Mouse (Mus musculus) heart, embryonic 10.5 days (tissue): ENCODE data around the gene Rpap3. TPM values are rescaled to one million over a fixed set of nuclear protein-coding genes. Genes with fewer than 3 reads are reported as not detected.

ENCODE experiments used
- DNase-seq: peaks from one replicate; pipeline ENCODE4 v3.0.0-alpha.2; 2017; ENCODE audit warnings: low spot score
- H3K27ac ChIP-seq: fragments of 300-500 bp; sonication (generic); 2 replicates; pipeline ENCODE4 v1.5.1; 2016; ENCODE audit warnings: mild to moderate bottlenecking
- H3K27me3 ChIP-seq: fragments of 300-500 bp; sonication (generic); 2 replicates; pipeline ENCODE4 v1.6.1; 2016; ENCODE audit warnings: mild to moderate bottlenecking; ENCODE audit not compliant: poor library complexity, insufficient read depth, severe bottlenecking
- H3K36me3 ChIP-seq: fragments of 300-500 bp; sonication (generic); 2 replicates; pipeline ENCODE4 v1.6.1; 2016; ENCODE audit warnings: mild to moderate bottlenecking, moderate library complexity
- H3K4me1 ChIP-seq: fragments of 300-500 bp; sonication (generic); 2 replicates; pipeline ENCODE4 v1.6.1; 2016; ENCODE audit warnings: mild to moderate bottlenecking
- H3K4me3 ChIP-seq: fragments of 300-500 bp; sonication (generic); 2 replicates; pipeline ENCODE4 v1.5.1; 2016; ENCODE audit warnings: mild to moderate bottlenecking, moderate library complexity
- H3K9me3 ChIP-seq: fragments of 300-500 bp; sonication (generic); 2 replicates; pipeline ENCODE4 v1.6.1; 2016; ENCODE audit warnings: mild to moderate bottlenecking, moderate library complexity
- WGBS: fragments of 180-500 bp; shearing (Covaris S2); methylation state at CpG from one replicate; pipeline ENCODE4 v1.1.7; 2016; 5-methylcytosine and 5-hydroxymethylcytosine counted together
- polyA plus RNA-seq: library from polyadenylated mRNA; unstranded; fragments of >200 nt; fragmentation: Nextera tagmentation; extraction: Ambion mirVana; gene quantifications from 2 replicates; pipeline ENCODE4 v1.2.1, GENCODE M21; 2016

The Rpap3 gene
- polyA plus RNA-seq, 1 experiment from 2014 or later: 27.1 TPM

DNA sequence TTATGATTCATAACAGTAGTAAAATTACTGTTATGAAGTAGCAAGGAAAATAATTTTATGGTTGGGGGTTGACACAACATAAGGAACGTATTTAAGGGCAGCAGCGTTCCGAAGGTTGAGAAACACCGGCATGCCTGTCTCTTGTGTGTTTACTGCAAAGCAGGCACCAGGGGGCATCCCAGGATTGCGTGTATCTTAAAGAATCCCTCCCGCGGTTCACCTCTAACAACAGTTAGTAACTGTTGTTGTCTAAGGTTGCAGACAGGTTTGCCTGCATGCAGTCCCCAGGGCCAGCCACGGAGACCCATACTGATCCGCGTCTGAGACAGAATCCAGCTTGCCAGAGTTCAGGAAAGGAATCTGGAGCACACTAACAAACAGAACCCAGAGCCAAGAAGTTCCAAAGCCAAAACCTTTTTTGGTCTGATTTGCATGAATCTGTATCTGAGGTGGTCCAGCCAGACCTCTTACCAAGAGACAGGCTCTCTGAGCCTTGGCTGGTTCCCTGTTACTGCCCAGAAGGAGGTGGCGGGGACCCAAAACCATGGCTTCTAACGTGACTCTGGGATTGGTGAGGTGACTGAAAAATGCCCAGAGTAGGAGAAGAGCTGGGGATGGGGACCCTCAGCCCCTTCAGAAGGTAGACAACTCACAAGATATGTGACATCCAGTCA is 12.4 kb upstream of the Rpap3 start:
- 33% methylated on average over 12 of the region's 12 CpGs for WGBS
- DNase-seq: no peak
- Histone ChIP-seq H3K27ac (peak overlapping the region; percentile 33; the same call in 1 of the 2 replicates), H3K36me3 (no peaks in the 10 kb centered on the region), H3K27me3 (peaks cover 15% of the 10 kb centered on the region; the same call in 1 of the 2 replicates), H3K4me3 (no peak overlapping the region), H3K9me3 (no peaks in the 10 kb centered on the region), H3K4me1 (peaks cover 29% of the 10 kb centered on the region)

DNA sequence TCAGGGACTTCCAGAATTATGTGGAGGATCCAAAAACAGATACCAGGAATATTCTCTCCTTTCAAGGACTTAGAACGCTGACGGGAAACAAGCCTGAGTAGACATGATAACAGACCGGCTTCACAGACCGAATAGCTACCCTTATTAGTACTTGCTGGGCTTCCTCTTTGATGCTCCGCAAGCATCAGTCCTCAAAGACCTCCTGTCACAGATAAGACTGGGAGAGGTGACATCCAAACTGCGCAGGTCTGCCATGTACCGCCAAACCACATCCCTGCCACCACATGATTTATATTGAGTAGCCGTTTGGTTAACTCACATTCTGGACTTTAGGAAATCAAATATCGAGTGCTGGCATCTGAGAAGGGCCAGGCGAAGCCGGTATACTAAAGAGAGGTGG is 11.2 kb upstream of the Rpap3 start:
- H3K9me3 ChIP-seq: no peaks in the 10 kb centered on the region
- no peaks in the 10 kb centered on the region for H3K36me3 ChIP-seq
- H3K27ac ChIP-seq: no peak overlapping the region
- H3K27me3 ChIP-seq: peaks cover 15% of the 10 kb centered on the region; the same call in 1 of the 2 replicates
- WGBS: 63% methylated on average over 11 of the region's 11 CpGs
- DNase-seq: no peak
- H3K4me3 ChIP-seq: no peak overlapping the region
- peaks cover 34% of the 10 kb centered on the region for H3K4me1 ChIP-seq

DNA sequence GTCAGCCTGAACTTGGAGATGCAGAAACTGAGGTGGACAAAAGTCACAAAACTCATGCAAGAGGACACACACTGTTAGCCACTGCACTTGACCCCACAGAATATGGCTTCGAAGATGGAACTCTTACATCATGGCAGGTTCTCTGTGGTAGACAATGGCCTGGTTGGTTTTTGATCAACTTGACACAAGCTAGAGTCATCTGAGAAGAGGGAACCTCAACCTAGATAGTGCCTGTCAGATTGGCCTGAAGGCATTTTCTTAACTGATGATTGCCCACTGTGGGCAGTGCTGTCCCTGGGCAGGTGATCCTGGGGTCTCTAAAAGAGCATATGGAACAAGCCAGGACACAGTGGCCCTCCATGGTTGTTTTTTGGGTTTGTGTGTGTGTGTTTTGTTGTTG is 10.1 kb upstream of the Rpap3 start:
- Histone ChIP-seq H3K4me1 (peaks cover 31% of the 10 kb centered on the region), H3K4me3 (no peak overlapping the region), H3K36me3 (no peaks in the 10 kb centered on the region), H3K27me3 (peaks cover 15% of the 10 kb centered on the region; the same call in 1 of the 2 replicates), H3K9me3 (no peaks in the 10 kb centered on the region), H3K27ac (no peak overlapping the region)
- DNase-seq: no peak
- WGBS: 86% methylated on average over 1 of the region's 1 CpGs

DNA sequence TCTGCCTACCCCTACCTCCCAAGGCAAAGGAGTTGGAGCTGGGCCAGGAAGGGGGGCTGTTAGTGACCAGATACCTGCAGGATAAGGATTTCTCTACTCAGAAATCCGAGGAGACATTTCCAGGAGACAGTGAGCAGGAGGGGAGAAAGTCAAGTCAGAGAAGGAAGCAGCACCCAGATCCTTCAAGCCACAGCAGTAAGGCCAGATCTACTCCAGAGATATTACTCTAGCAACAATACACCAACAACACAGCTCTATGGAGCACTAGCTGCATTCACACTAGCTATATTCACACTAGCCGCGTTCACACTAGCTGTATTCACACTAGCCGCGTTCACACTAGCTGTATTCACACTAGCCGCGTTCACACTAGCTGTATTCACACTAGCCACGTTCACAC is 9.5 kb upstream of the Rpap3 start:
- H3K27me3 ChIP-seq: peaks cover 15% of the 10 kb centered on the region; the same call in 1 of the 2 replicates
- H3K27ac ChIP-seq: no peak overlapping the region
- H3K4me3 ChIP-seq: no peak overlapping the region
- peaks cover 25% of the 10 kb centered on the region for H3K4me1 ChIP-seq
- no peaks in the 10 kb centered on the region for H3K9me3 ChIP-seq
- WGBS: 87% methylated on average over 8 of the region's 8 CpGs
- H3K36me3 ChIP-seq: no peaks in the 10 kb centered on the region
- no peak for DNase-seq

DNA sequence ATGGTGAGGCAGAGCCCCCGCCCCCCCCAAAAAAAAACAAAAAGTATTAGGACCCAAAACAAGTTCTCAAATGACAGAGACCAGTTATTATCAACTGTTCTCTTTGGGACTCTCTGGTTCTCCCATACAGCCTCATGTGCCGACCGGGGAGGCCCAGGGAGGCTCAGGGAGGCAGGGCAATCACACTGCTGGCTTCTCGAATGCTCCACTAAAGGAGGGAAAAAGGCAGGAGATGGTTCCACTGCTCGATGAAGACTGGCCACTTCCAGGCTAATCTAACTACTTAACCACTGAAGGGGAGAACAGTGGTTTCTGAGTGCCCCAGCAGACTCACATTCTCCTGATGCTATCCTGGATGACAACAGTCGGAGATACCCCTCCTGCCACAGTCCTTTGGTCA is 6.9 kb upstream of the Rpap3 start:
- 62% methylated on average over 6 of the region's 6 CpGs for WGBS
- H3K4me3 ChIP-seq: no peak overlapping the region
- H3K9me3 ChIP-seq: no peaks in the 10 kb centered on the region
- DNase-seq: no peak
- no peaks in the 10 kb centered on the region for H3K27me3 ChIP-seq
- H3K27ac ChIP-seq: no peak overlapping the region
- peaks cover 17% of the 10 kb centered on the region for H3K4me1 ChIP-seq
- no peaks in the 10 kb centered on the region for H3K36me3 ChIP-seq

- WGBS: 80% methylated on average over 6 of the region's 6 CpGs
- H3K9me3 ChIP-seq: no peaks in the 10 kb centered on the region
- peaks cover 11% of the 10 kb centered on the region for H3K4me1 ChIP-seq
- no peak overlapping the region for H3K4me3 ChIP-seq
- H3K27me3 ChIP-seq: no peaks in the 10 kb centered on the region
- no peak overlapping the region for H3K27ac ChIP-seq
- DNase-seq: no peak
- no peaks in the 10 kb centered on the region for H3K36me3 ChIP-seq
Measured at GRCm38 (mm10) chr15:97710906-97711305, 5.3 kb upstream of the Rpap3 start.

GRCm38 (mm10) chr15:97696616-97697015 is 9.0 kb downstream of the Rpap3 start:
- no peak for DNase-seq
- Histone ChIP-seq H3K27ac (no peak overlapping the region), H3K27me3 (no peaks in the 10 kb centered on the region), H3K9me3 (no peaks in the 10 kb centered on the region), H3K4me1 (no peaks in the 10 kb centered on the region), H3K36me3 (peaks cover 95% of the 10 kb centered on the region), H3K4me3 (no peak overlapping the region)
- WGBS: 91% methylated on average over 10 of the region's 10 CpGs

- WGBS: 89% methylated on average over 5 of the region's 5 CpGs
- no peak for DNase-seq
- Histone ChIP-seq H3K4me3 (no peak overlapping the region), H3K27me3 (no peaks in the 10 kb centered on the region), H3K27ac (no peak overlapping the region), H3K9me3 (no peaks in the 10 kb centered on the region), H3K36me3 (peaks cover 91% of the 10 kb centered on the region), H3K4me1 (no peaks in the 10 kb centered on the region)
Measured at GRCm38 (mm10) chr15:97693411-97693810, 12.2 kb downstream of the Rpap3 start.

- H3K9me3 ChIP-seq: no peaks in the 10 kb centered on the region
- H3K4me1 ChIP-seq: peaks cover 4% of the 10 kb centered on the region; the same call in 1 of the 2 replicates
- 91% methylated on average over 9 of the region's 9 CpGs for WGBS
- H3K4me3 ChIP-seq: no peak overlapping the region
- no peak overlapping the region for H3K27ac ChIP-seq
- no peak for DNase-seq
- peaks cover 94% of the 10 kb centered on the region for H3K36me3 ChIP-seq
- H3K27me3 ChIP-seq: no peaks in the 10 kb centered on the region
Measured at GRCm38 (mm10) chr15:97684118-97684517, 21.5 kb downstream of the Rpap3 start.

DNA sequence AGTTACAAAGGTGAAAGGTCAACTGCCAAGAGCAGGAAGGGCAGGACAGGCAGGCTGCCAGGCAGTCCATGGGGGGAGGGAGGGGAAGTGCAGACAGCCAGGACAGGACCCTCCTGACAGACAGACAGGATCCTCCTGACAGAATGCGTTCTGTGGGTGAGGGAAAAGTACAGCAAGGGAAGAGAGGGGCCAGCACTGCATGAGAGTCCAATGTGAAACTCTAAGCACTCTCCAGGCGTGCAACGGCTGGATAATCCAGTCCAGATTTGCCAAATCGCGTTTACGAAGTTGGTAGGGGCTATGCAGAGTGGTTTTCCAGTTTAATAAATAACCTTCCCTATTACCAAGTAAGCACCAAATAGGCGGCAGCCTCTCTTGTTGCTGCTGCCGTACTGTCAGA is 23.6 kb downstream of the Rpap3 start:
- Histone ChIP-seq H3K36me3 (peaks cover 90% of the 10 kb centered on the region), H3K4me1 (peaks cover 4% of the 10 kb centered on the region; the same call in 1 of the 2 replicates), H3K27ac (no peak overlapping the region), H3K9me3 (no peaks in the 10 kb centered on the region), H3K27me3 (no peaks in the 10 kb centered on the region), H3K4me3 (no peak overlapping the region)
- WGBS: 88% methylated on average over 8 of the region's 8 CpGs
- DNase-seq: no peak

GRCm38 (mm10) chr15:97679991-97680681 is 25.5 kb downstream of the Rpap3 start:
- Histone ChIP-seq H3K4me1 (peaks cover 4% of the 10 kb centered on the region; the same call in 1 of the 2 replicates), H3K27me3 (no peaks in the 10 kb centered on the region), H3K4me3 (no peak overlapping the region), H3K27ac (no peak overlapping the region), H3K36me3 (peaks cover 88% of the 10 kb centered on the region), H3K9me3 (no peaks in the 10 kb centered on the region)
- DNase-seq: no peak
- WGBS: 82% methylated on average over 18 of the region's 18 CpGs

DNA sequence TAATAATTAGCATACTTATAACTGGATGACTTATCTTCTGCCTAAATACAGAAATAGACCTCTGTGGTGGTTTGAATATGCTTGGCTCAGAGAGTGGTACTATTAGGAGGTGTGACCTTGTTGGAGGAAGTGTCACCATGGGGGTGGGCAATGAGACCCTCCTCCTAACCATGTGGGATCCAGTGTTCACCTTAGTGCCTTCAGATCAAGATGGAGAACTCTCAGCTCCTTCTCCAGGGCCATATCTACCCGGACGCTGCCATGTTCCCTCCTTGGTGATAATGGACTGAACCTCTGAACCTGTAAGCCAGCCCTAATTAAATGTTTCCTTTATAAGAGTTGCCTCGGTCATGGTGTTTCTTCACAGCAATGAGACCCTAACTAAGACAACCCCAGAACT is 28.3 kb downstream of the Rpap3 start:
- H3K36me3 ChIP-seq: peaks cover 89% of the 10 kb centered on the region

GRCm38 (mm10) chr15:97675927-97676326 is 29.7 kb downstream of the Rpap3 start:
- H3K27me3 ChIP-seq: no peaks in the 10 kb centered on the region
- WGBS: 90% methylated on average over 13 of the region's 13 CpGs
- no peak for DNase-seq
- peaks cover 80% of the 10 kb centered on the region for H3K36me3 ChIP-seq
- H3K9me3 ChIP-seq: no peaks in the 10 kb centered on the region
- H3K27ac ChIP-seq: no peak overlapping the region
- peaks cover 11% of the 10 kb centered on the region for H3K4me1 ChIP-seq
- H3K4me3 ChIP-seq: no peak overlapping the region

More for the DNA sequence above, 28.3 kb downstream of the Rpap3 start:
- no peaks in the 10 kb centered on the region for H3K27me3 ChIP-seq
- DNase-seq: peak; percentile 60
- H3K9me3 ChIP-seq: no peaks in the 10 kb centered on the region
- no peak overlapping the region for H3K4me3 ChIP-seq
- H3K27ac ChIP-seq: no peak overlapping the region
- peaks cover 5% of the 10 kb centered on the region for H3K4me1 ChIP-seq
- WGBS: 81% methylated on average over 3 of the region's 3 CpGs
